Mouse (Mus musculus) lung, postnatal 0 days (tissue): ENCODE results near the gene Krba1. TPM values are rescaled to one million over a fixed set of nuclear protein-coding genes. Genes with fewer than 3 reads are reported as not detected.
A peak's percentile ranks its signal among the peaks of the same experiment; 100 is the strongest.

Experiments used
- ATAC-seq: fragments of 200-750 bp; cut with Nextera tagmentation; 2 replicates; pipeline ENCODE4 v1.8.0; 2017; ENCODE audit warnings: moderate library complexity
- DNase-seq: peaks from one replicate; pipeline ENCODE4 v3.0.0-alpha.2; 2016; ENCODE audit warnings: low spot score
- H3K27ac ChIP-seq: fragments of 300-500 bp; sonication (generic); 2 replicates; pipeline ENCODE4 v1.5.1; 2014; ENCODE audit warnings: antibody characterized with exemption, mild to moderate bottlenecking, low read length, mixed read lengths
- H3K27me3 ChIP-seq: fragments of 300-500 bp; sonication (generic); replicated peaks from 2 replicates; pipeline ENCODE4 v1.6.1; 2014; ENCODE audit warnings: low read length, mixed read lengths; ENCODE audit not compliant: insufficient read depth
- H3K36me3 ChIP-seq: fragments of 300-500 bp; sonication (generic); 2 replicates; pipeline ENCODE4 v1.6.1; 2014; ENCODE audit warnings: low read length, mixed read lengths; ENCODE audit not compliant: insufficient read depth
- H3K4me1 ChIP-seq: fragments of 300-500 bp; sonication (generic); 2 replicates; pipeline ENCODE4 v1.6.1; 2014; ENCODE audit warnings: antibody characterized with exemption, low read depth, low read length, mixed read lengths; ENCODE audit not compliant: insufficient read depth
- H3K4me2 ChIP-seq: fragments of 300-500 bp; sonication (generic); replicated peaks from 2 replicates; pipeline ENCODE4 v1.6.1; 2014; ENCODE audit warnings: low read depth, mild to moderate bottlenecking, low read length, moderate library complexity, mixed read lengths
- H3K4me3 ChIP-seq: fragments of 300-500 bp; sonication (generic); 2 replicates; pipeline ENCODE4 v1.5.1; 2014; ENCODE audit warnings: low read depth, low read length
- H3K9ac ChIP-seq: fragments of 300-500 bp; sonication (generic); replicated peaks from 2 replicates; pipeline ENCODE4 v1.6.1; 2014; ENCODE audit warnings: low read depth, mild to moderate bottlenecking
- H3K9me3 ChIP-seq: fragments of 300-500 bp; sonication (generic); 2 replicates; pipeline ENCODE4 v1.6.1; 2016; ENCODE audit warnings: low read length, mixed read lengths
- CTCF ChIP-seq: IDR thresholded peaks from 2 replicates; pipeline ENCODE4 v1.5.1; 2016; ENCODE audit warnings: antibody characterized with exemption, mild to moderate bottlenecking
- EP300 ChIP-seq: IDR thresholded peaks from 2 replicates; pipeline ENCODE4 v1.6.1; 2016; ENCODE audit warnings: antibody characterized with exemption, mild to moderate bottlenecking, control low read depth
- WGBS: fragments of 180-500 bp; shearing (Covaris S2); extraction: QIAGEN DNeasy Blood & Tissue Kit; methylation state at CpG from one replicate; pipeline ENCODE4 v1.1.7; 2014; 5-methylcytosine and 5-hydroxymethylcytosine counted together
- polyA plus RNA-seq: library from polyadenylated mRNA; unstranded; fragments of >200 nt; fragmentation: Nextera tagmentation; extraction: Ambion mirVana; gene quantifications from 2 replicates; pipeline ENCODE4 v1.2.1, GENCODE M21; 2015

The Krba1 gene
- polyA plus RNA-seq, 1 experiment from 2014 or later = 7.6 TPM

DNA sequence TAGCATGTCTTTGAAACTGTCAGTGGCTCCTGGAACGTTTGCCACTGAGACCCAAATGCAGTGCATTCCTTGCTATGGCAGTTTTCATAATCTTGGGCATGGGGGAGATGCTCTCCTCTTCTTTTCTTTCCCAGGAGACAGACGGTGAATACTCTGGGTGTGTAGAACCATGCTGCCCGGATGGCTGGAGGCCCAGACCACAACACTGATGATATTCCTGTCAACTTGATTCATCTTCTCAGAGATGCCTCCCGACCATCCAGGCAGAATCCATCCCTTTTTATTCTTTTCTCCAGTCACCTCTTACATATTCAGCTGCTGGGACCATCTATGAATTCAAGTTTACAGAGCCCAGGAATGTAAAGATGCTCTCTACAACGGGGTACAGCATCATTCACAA is 35.4 kb downstream of the Krba1 start:
- Histone ChIP-seq H3K4me1 (peaks cover 6% of the 10 kb centered on the region; the same call in 1 of the 2 replicates), H3K27ac (no peak overlapping the region), H3K27me3 (no peaks in the 10 kb centered on the region), H3K4me3 (no peak overlapping the region), H3K36me3 (no peaks in the 10 kb centered on the region), H3K9me3 (no peaks in the 10 kb centered on the region), H3K9ac (no peak overlapping the region), H3K4me2 (no peak overlapping the region)
- 62% methylated on average over 5 of the region's 5 CpGs for WGBS
- DNase-seq (no peak), ATAC-seq (no peak)
- TF ChIP-seq CTCF (no peak), EP300 (no peak)

GRCm38 (mm10) chr6:48432893-48433816 is 37.8 kb downstream of the Krba1 start:
- Histone ChIP-seq H3K36me3 (peaks cover 7% of the 10 kb centered on the region; the same call in 1 of the 2 replicates), H3K4me2 (no peak overlapping the region), H3K4me1 (peaks cover 6% of the 10 kb centered on the region; the same call in 1 of the 2 replicates), H3K27ac (0 out of 2 replicates have a peak overlapping the region, but pooled peaks have one; percentile 6), H3K27me3 (no peaks in the 10 kb centered on the region), H3K9ac (no peak overlapping the region), H3K9me3 (no peaks in the 10 kb centered on the region), H3K4me3 (no peak overlapping the region)
- DNase-seq = peak; percentile 49
- ATAC-seq = peak; percentile 57
- 25% methylated on average over 12 of the region's 12 CpGs for WGBS
- no peak for TF ChIP-seq CTCF
- TF ChIP-seq EP300 = no peak

- H3K9me3 ChIP-seq = no peaks in the 10 kb centered on the region
- no peak overlapping the region for H3K4me3 ChIP-seq
- no peak overlapping the region for H3K9ac ChIP-seq
- H3K36me3 ChIP-seq = peaks cover 15% of the 10 kb centered on the region
- DNase-seq (peak; percentile 37), ATAC-seq (peak; percentile 21; the same call in 1 of the 2 replicates)
- WGBS = 46% methylated on average over 6 of the region's 6 CpGs
- TF ChIP-seq CTCF (no peak), EP300 (no peak)
- no peaks in the 10 kb centered on the region for H3K27me3 ChIP-seq
- H3K4me1 ChIP-seq = peaks cover 6% of the 10 kb centered on the region; the same call in 1 of the 2 replicates
- H3K4me2 ChIP-seq = no peak overlapping the region
- H3K27ac ChIP-seq = 0 out of 2 replicates have a peak overlapping the region, but pooled peaks have one; percentile 5
Observed at GRCm38 (mm10) chr6:48434651-48435050, 39.3 kb downstream of the Krba1 start.

- H3K36me3 ChIP-seq = peaks cover 15% of the 10 kb centered on the region
- no peak overlapping the region for H3K9ac ChIP-seq
- ATAC-seq = peak; percentile 8; the same call in 1 of the 2 replicates
- H3K4me1 ChIP-seq = peaks cover 6% of the 10 kb centered on the region; the same call in 1 of the 2 replicates
- no peak for DNase-seq
- no peak overlapping the region for H3K4me2 ChIP-seq
- no peak overlapping the region for H3K4me3 ChIP-seq
- WGBS = 36% methylated on average over 5 of the region's 5 CpGs
- no peaks in the 10 kb centered on the region for H3K9me3 ChIP-seq
- TF ChIP-seq CTCF (no peak), EP300 (no peak)
- H3K27me3 ChIP-seq = no peaks in the 10 kb centered on the region
- 0 out of 2 replicates have a peak overlapping the region, but pooled peaks have one; percentile 5 for H3K27ac ChIP-seq
Observed at GRCm38 (mm10) chr6:48435111-48435510, 39.7 kb downstream of the Krba1 start.

DNA sequence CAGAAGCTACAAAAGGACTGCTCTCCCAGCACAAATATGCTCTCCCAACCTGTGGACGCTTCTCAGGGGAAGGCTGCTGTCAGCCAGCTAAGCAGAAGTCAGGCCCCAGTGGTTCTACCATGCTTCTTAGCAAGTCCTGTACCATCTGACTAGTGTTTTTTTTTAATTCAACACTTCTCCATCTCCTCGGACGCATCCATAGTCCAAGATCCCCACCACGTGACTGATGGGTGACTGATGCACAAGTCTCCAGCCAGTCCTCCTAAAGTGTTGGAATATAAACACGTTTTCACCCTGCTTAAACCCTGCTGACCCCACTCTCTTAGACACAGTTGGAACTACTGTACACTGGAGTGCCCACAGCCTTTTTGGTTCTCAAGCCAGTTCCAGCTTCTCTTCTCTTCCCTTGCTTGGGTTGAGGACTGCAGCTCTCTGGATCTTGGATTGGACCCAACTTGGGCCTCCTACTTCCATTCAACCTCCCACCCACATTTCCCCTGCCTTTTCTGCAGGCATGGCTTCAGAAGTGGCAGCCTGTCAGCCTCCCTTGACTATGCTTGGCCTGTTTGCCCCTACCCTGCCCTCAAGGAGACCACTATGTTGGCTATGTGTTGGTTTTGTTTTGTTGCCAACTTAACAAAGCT is 40.4 kb downstream of the Krba1 start:
- H3K4me2 ChIP-seq = no peak overlapping the region

More for the DNA sequence above, 40.4 kb downstream of the Krba1 start:
- H3K4me3 ChIP-seq = no peak overlapping the region
- H3K9me3 ChIP-seq = no peaks in the 10 kb centered on the region
- no peaks in the 10 kb centered on the region for H3K27me3 ChIP-seq
- WGBS = 54% methylated on average over 5 of the region's 5 CpGs
- DNase-seq (no peak), ATAC-seq (no peak)
- 0 out of 2 replicates have a peak overlapping the region, but pooled peaks have one; percentile 10 for H3K27ac ChIP-seq
- H3K36me3 ChIP-seq = peaks cover 16% of the 10 kb centered on the region
- TF ChIP-seq EP300 (no peak), CTCF (no peak)
- no peak overlapping the region for H3K9ac ChIP-seq
- peaks cover 6% of the 10 kb centered on the region; the same call in 1 of the 2 replicates for H3K4me1 ChIP-seq
